9 mouse cellular contexts compared by ENCODE assay signal in the genomic region with DNA sequence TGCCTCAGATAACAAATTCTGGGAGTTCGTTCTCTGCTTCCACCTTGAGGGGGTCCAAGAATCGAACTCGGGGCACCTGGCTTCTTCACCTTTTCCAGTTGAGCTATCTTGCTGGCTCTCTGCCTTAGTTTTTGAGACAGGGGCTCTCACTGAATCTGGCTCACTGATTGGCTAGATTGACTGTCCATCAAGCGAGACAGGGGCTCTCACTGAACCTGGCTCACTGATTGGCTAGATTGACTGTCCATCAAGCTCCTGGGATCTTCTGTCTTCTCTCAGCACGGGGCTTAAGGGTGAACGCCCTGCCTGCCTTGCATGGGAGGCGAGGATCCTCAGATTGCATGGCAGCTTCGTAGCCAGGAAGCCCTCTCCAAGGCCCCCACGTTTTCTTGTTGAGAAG. TPM values are rescaled to one million over a fixed set of nuclear protein-coding genes. Genes with fewer than 3 reads are reported as not detected.
DNase-seq lines count a peak whose midpoint lies in the region; ATAC-seq lines count a peak whose summit lies in the region.
"Had no signal": no experiment of that assay in that cellular context is flagged by ENCODE, and none has a peak within 500 bp of the region (broad histone marks: within the 10 kb centered on the region; RNA-seq: fewer than 3 reads in every experiment).

No protein-coding gene starts in this region.

- 56% methylated on average over 9 of the region's 9 CpGs for WGBS in midbrain, embryonic 10.5 days
- 53% methylated on average over 9 of the region's 9 CpGs for WGBS in midbrain, embryonic 11.5 days

- H3K4me3 ChIP-seq in midbrain, embryonic 10.5 days = no peak overlapping the region
- H3K4me3 ChIP-seq in midbrain, embryonic 11.5 days (ENCODE audit: low read depth, low read length) = no peak overlapping the region
- H3K4me3 ChIP-seq: neural tube, embryonic 13.5 days had no signal

- ATAC-seq in cerebellum, adult (ENCODE audit: insufficient number of reproducible peaks, low FRiP score, low TSS enrichment) = no peak
- ATAC-seq in midbrain, embryonic 11.5 days (ENCODE audit: low FRiP score) = no peak
- no peak for ATAC-seq in monocyte, adult 5-6 weeks (replicated peaks; ENCODE audit: insufficient number of reproducible peaks, low FRiP score, low TSS enrichment, poor library complexity, severe bottlenecking)

- H3K4me1 ChIP-seq in midbrain, embryonic 10.5 days = peaks cover 39% of the 10 kb centered on the region
- peaks cover 6% of the 10 kb centered on the region for H3K4me1 ChIP-seq in midbrain, embryonic 11.5 days (ENCODE audit: control insufficient read depth, insufficient read depth, low read length)

- no peaks in the 10 kb centered on the region for H3K9me3 ChIP-seq in midbrain, embryonic 10.5 days (replicated peaks)
- no peaks in the 10 kb centered on the region for H3K9me3 ChIP-seq in midbrain, embryonic 11.5 days (ENCODE audit: control insufficient read depth, low read length)
- H3K9me3 ChIP-seq: neural tube, embryonic 13.5 days had no signal

- no peaks in the 10 kb centered on the region for H3K36me3 ChIP-seq in midbrain, embryonic 10.5 days
- no peaks in the 10 kb centered on the region for H3K36me3 ChIP-seq in midbrain, embryonic 11.5 days (ENCODE audit: control insufficient read depth, insufficient read depth, low read length)
- H3K36me3 ChIP-seq: neural tube, embryonic 13.5 days had no signal

- H3K27ac ChIP-seq in midbrain, embryonic 10.5 days (replicated peaks) = no peak overlapping the region
- H3K27ac ChIP-seq in midbrain, embryonic 11.5 days (ENCODE audit: low read depth, low read length) = no peak overlapping the region
- H3K27ac ChIP-seq: neural tube, embryonic 13.5 days had no signal

- no peak overlapping the region for H3K9ac ChIP-seq in midbrain, embryonic 11.5 days (ENCODE audit: low read length)
- H3K9ac ChIP-seq: neural tube, embryonic 13.5 days had no signal

- DNase-seq in cerebellum, adult 11-12 months = peak; percentile 8
- peak; percentile 59 for DNase-seq in midbrain, embryonic 10.5 days (ENCODE audit: low spot score)
- DNase-seq in midbrain, embryonic 11.5 days (ENCODE audit: low spot score, missing footprints) = no peak
- DNase-seq in cerebellum, postnatal 25 days = peak; percentile 8 to 57
- DNase-seq in kidney, postnatal 14 days = peak; percentile 40
- DNase-seq in retina, postnatal 7 days (ENCODE audit: low read depth, low spot score) = peak; percentile 83

- H3K27me3 ChIP-seq in midbrain, embryonic 10.5 days (ENCODE audit: low read depth, poor library complexity, severe bottlenecking) = peaks cover 12% of the 10 kb centered on the region; the same call in 1 of the 2 replicates
- no peaks in the 10 kb centered on the region for H3K27me3 ChIP-seq in midbrain, embryonic 11.5 days (ENCODE audit: control insufficient read depth, insufficient read depth, low read length)
- H3K27me3 ChIP-seq: neural tube, embryonic 13.5 days had no signal

- H3K4me2 ChIP-seq in midbrain, embryonic 11.5 days = no peak overlapping the region
- H3K4me2 ChIP-seq: neural tube, embryonic 13.5 days had no signal

RNA-seq across cellular contexts. Expression of a gene that starts 43.8 kb away (rescaled TPM):
- 4.0 and 4.4 TPM in 2 replicates for polyA plus RNA-seq in midbrain, embryonic 10.5 days (2016; fragmentation: Nextera tagmentation; extraction: Ambion mirVana)
- polyA plus RNA-seq in midbrain, embryonic 11.5 days (2014; fragmentation: Nextera tagmentation; extraction: Ambion mirVana) = 2.8 TPM in 2 replicates
- total RNA-seq in monocyte, adult 5-6 weeks (2017) = 0.68 TPM in 1 of 3 replicates, not detected in the others

RNA-seq across cellular contexts. Expression of a gene that starts 47.4 kb away (rescaled TPM):
- 9.6 and 14.2 TPM in 2 replicates for polyA plus RNA-seq in midbrain, embryonic 10.5 days (2016; fragmentation: Nextera tagmentation; extraction: Ambion mirVana)
- 6.9 and 8.3 TPM in 2 replicates for polyA plus RNA-seq in midbrain, embryonic 11.5 days (2014; fragmentation: Nextera tagmentation; extraction: Ambion mirVana)
- 6.4 to 28.6 TPM (median 10.3 TPM) in 3 replicates for total RNA-seq in monocyte, adult 5-6 weeks (2017)

RNA-seq across cellular contexts. Expression of a gene that starts 54.3 kb away (rescaled TPM):
- 53.2 and 56.9 TPM in 2 replicates for polyA plus RNA-seq in midbrain, embryonic 10.5 days (2016; fragmentation: Nextera tagmentation; extraction: Ambion mirVana)
- 46.2 and 49.3 TPM in 2 replicates for polyA plus RNA-seq in midbrain, embryonic 11.5 days (2014; fragmentation: Nextera tagmentation; extraction: Ambion mirVana)
- 4.5 to 14.9 TPM (median 5.4 TPM) in 3 replicates for total RNA-seq in monocyte, adult 5-6 weeks (2017)
